Mouse (Mus musculus): ENCODE data around the gene Creg2.
"Not testable (repeated sequence)": the region's sequence is repeated elsewhere in the genome, so short reads cannot be mapped to it uniquely, and the experiment has no call there.

Gene Creg2

GRCm38 (mm10) chr1:39651241-39651548, at the start of gene Creg2:
TSS of gene Creg2 (minus strand) at chr1:39651474.
- no peak for DNase-seq (ENCODE audit: low spot score)

- no peak for DNase-seq (ENCODE audit: low spot score)
Measured at GRCm38 (mm10) chr1:39700599-39701273, 49.5 kb upstream of the Creg2 start.

- no peak for DNase-seq (ENCODE audit: low spot score)
Measured at GRCm38 (mm10) chr1:39698456-39698855, 47.2 kb upstream of the Creg2 start.

- DNase-seq (ENCODE audit: low spot score): no peak
Measured at GRCm38 (mm10) chr1:39695198-39695597, 43.9 kb upstream of the Creg2 start.

GRCm38 (mm10) chr1:39694756-39695155, 43.5 kb upstream of the Creg2 start:
- DNase-seq (ENCODE audit: low spot score): no peak

- no peak for DNase-seq (ENCODE audit: low spot score)
Measured at GRCm38 (mm10) chr1:39691974-39692373, 40.7 kb upstream of the Creg2 start.

GRCm38 (mm10) chr1:39691061-39691460, 39.8 kb upstream of the Creg2 start:
- DNase-seq (ENCODE audit: low spot score): no peak

GRCm38 (mm10) chr1:39688573-39688972, 37.3 kb upstream of the Creg2 start:
- no peak for DNase-seq (ENCODE audit: low spot score)

GRCm38 (mm10) chr1:39687279-39687678, 36.0 kb upstream of the Creg2 start:
- no peak for DNase-seq (ENCODE audit: low spot score)

GRCm38 (mm10) chr1:39685841-39686240, 34.6 kb upstream of the Creg2 start:
- DNase-seq (ENCODE audit: low spot score): peak; percentile 70

GRCm38 (mm10) chr1:39681638-39682037, 30.4 kb upstream of the Creg2 start:
- DNase-seq (ENCODE audit: low spot score): no peak

GRCm38 (mm10) chr1:39680546-39680945, 29.3 kb upstream of the Creg2 start:
- DNase-seq (ENCODE audit: low spot score): no peak

- no peak for DNase-seq (ENCODE audit: low spot score)
Measured at GRCm38 (mm10) chr1:39678883-39679282, 27.6 kb upstream of the Creg2 start.

- no peak for DNase-seq (ENCODE audit: low spot score)
Measured at GRCm38 (mm10) chr1:39676221-39676876, 25.1 kb upstream of the Creg2 start.

GRCm38 (mm10) chr1:39672362-39673105, 21.3 kb upstream of the Creg2 start:
- no peak for DNase-seq (ENCODE audit: low spot score)

GRCm38 (mm10) chr1:39670211-39670935, 19.1 kb upstream of the Creg2 start:
- no peak for DNase-seq (ENCODE audit: low spot score)

- DNase-seq (ENCODE audit: low spot score): no peak
Measured at GRCm38 (mm10) chr1:39666751-39667252, 15.5 kb upstream of the Creg2 start.

- no peak for DNase-seq (ENCODE audit: low spot score)
Measured at GRCm38 (mm10) chr1:39664039-39664625, 12.9 kb upstream of the Creg2 start.

GRCm38 (mm10) chr1:39663050-39663449, 11.8 kb upstream of the Creg2 start:
- DNase-seq (ENCODE audit: low spot score): no peak

- DNase-seq (ENCODE audit: low spot score): no peak
Measured at GRCm38 (mm10) chr1:39656976-39657529, 5.8 kb upstream of the Creg2 start.

- not testable (repeated sequence) for DNase-seq (ENCODE audit: low spot score)
Measured at GRCm38 (mm10) chr1:39654901-39655300, 3.6 kb upstream of the Creg2 start.

- DNase-seq (ENCODE audit: low spot score): no peak
Measured at GRCm38 (mm10) chr1:39653028-39653427, 1.8 kb upstream of the Creg2 start.

Measured in ovary, postnatal 36 days (tissue).